Comparison of ENCODE assay signal across 13 mouse cellular contexts in genomic region chr4:154781391-154781790, GRCm38 (mm10). TPM values are rescaled to one million over a fixed set of nuclear protein-coding genes. Genes with fewer than 3 reads are reported as not detected.
DNase-seq lines count a peak whose midpoint lies in the region; ATAC-seq lines count a peak whose summit lies in the region.
"Had no signal": no experiment of that assay in that cellular context is flagged by ENCODE, and none has a peak within 500 bp of the region (broad histone marks: within the 10 kb centered on the region; RNA-seq: fewer than 3 reads in every experiment).

No protein-coding gene starts in this region.

- no peak overlapping the region for H3K4me2 ChIP-seq in forebrain, embryonic 11.5 days (ENCODE audit: low read depth, low read length, severe bottlenecking)
- no peak overlapping the region for H3K4me2 ChIP-seq in forebrain, embryonic 16.5 days (ENCODE audit: low read length)
- H3K4me2 ChIP-seq in kidney, embryonic 15.5 days: peak overlapping the region; percentile 19; the same call in 1 of the 2 replicates
- no peak overlapping the region for H3K4me2 ChIP-seq in neural tube, embryonic 11.5 days (ENCODE audit: low read depth)
- H3K4me2 ChIP-seq: heart, embryonic 11.5 days; stomach, embryonic 15.5 days had no signal

- no peaks in the 10 kb centered on the region for H3K4me1 ChIP-seq in forebrain, embryonic 11.5 days (replicated peaks; ENCODE audit: control insufficient read depth, insufficient read depth, low read length)
- H3K4me1 ChIP-seq in forebrain, embryonic 16.5 days (replicated peaks; ENCODE audit: control insufficient read depth, insufficient read depth, low read length): no peaks in the 10 kb centered on the region
- H3K4me1 ChIP-seq in embryonic facial prominence, embryonic 10.5 days: peaks cover 47% of the 10 kb centered on the region
- H3K4me1 ChIP-seq in kidney, embryonic 15.5 days: peaks cover 47% of the 10 kb centered on the region
- peaks cover 18% of the 10 kb centered on the region for H3K4me1 ChIP-seq in neural tube, embryonic 11.5 days (ENCODE audit: control insufficient read depth, insufficient read depth, low read length)

- no peak for ATAC-seq in forebrain, embryonic 11.5 days (replicated peaks; ENCODE audit: low FRiP score)
- no peak for ATAC-seq in forebrain, embryonic 16.5 days
- ATAC-seq in kidney, embryonic 15.5 days (replicated peaks; ENCODE audit: low FRiP score): peak; percentile 72
- peak; percentile 83 for ATAC-seq in neural tube, embryonic 11.5 days (ENCODE audit: insufficient read depth, low FRiP score, low TSS enrichment)

- no peak overlapping the region for H3K9ac ChIP-seq in forebrain, embryonic 11.5 days (ENCODE audit: low read length)
- H3K9ac ChIP-seq in forebrain, embryonic 16.5 days (replicated peaks; ENCODE audit: low read depth, low read length): no peak overlapping the region
- H3K9ac ChIP-seq in kidney, embryonic 15.5 days: no peak overlapping the region
- no peak overlapping the region for H3K9ac ChIP-seq in neural tube, embryonic 11.5 days (ENCODE audit: low read length)
- H3K9ac ChIP-seq: stomach, embryonic 15.5 days had no signal

- 34% methylated on average over 11 of the region's 11 CpGs for WGBS in forebrain, embryonic 11.5 days
- 30% methylated on average over 11 of the region's 11 CpGs for WGBS in forebrain, embryonic 16.5 days
- WGBS in embryonic facial prominence, embryonic 10.5 days: 33% methylated on average over 11 of the region's 11 CpGs
- 1% methylated on average over 11 of the region's 11 CpGs for WGBS in kidney, embryonic 15.5 days
- WGBS in neural tube, embryonic 11.5 days: 25% methylated on average over 11 of the region's 11 CpGs

- H3K27ac ChIP-seq in forebrain, embryonic 11.5 days (ENCODE audit: low read depth, low read length): no peak overlapping the region
- no peak overlapping the region for H3K27ac ChIP-seq in forebrain, embryonic 16.5 days (ENCODE audit: low read length)
- H3K27ac ChIP-seq in embryonic facial prominence, embryonic 10.5 days (replicated peaks): peak overlapping the region; percentile 55
- H3K27ac ChIP-seq in kidney, embryonic 15.5 days: peak overlapping the region; percentile 79
- H3K27ac ChIP-seq in neural tube, embryonic 11.5 days (ENCODE audit: low read depth, low read length): peak overlapping the region; percentile 53
- H3K27ac ChIP-seq: stomach, embryonic 15.5 days had no signal

- no peak overlapping the region for H3K4me3 ChIP-seq in forebrain, embryonic 11.5 days (ENCODE audit: low read depth, low read length)
- no peak overlapping the region for H3K4me3 ChIP-seq in forebrain, embryonic 16.5 days (replicated peaks; ENCODE audit: low read length)
- H3K4me3 ChIP-seq in embryonic facial prominence, embryonic 10.5 days: no peak overlapping the region
- no peak overlapping the region for H3K4me3 ChIP-seq in kidney, embryonic 15.5 days (replicated peaks)
- H3K4me3 ChIP-seq in neural tube, embryonic 11.5 days (ENCODE audit: low read depth, low read length): no peak overlapping the region
- H3K4me3 ChIP-seq: stomach, embryonic 15.5 days had no signal

- DNase-seq in forebrain, embryonic 11.5 days (ENCODE audit: low spot score): peak; percentile 63
- DNase-seq in embryonic facial prominence, embryonic 10.5 days (ENCODE audit: low spot score): peak; percentile 61
- peak; percentile 74 for DNase-seq in neural tube, embryonic 11.5 days (ENCODE audit: low spot score)
- DNase-seq in frontal cortex, postnatal 36 days (ENCODE audit: low spot score in 2 of 2): no peak
- DNase-seq in right cerebral cortex, postnatal 25 days: no peak
- DNase-seq in urinary bladder, postnatal 10 days (ENCODE audit: low spot score): no peak
- DNase-seq: B cell, adult 2 months; cerebellum, postnatal 25 days; lung, postnatal 36 days had no signal

- no peaks in the 10 kb centered on the region for H3K36me3 ChIP-seq in forebrain, embryonic 11.5 days (ENCODE audit: control insufficient read depth, insufficient read depth, low read length)
- H3K36me3 ChIP-seq in forebrain, embryonic 16.5 days (ENCODE audit: control insufficient read depth, insufficient read depth): no peaks in the 10 kb centered on the region
- H3K36me3 ChIP-seq in embryonic facial prominence, embryonic 10.5 days (replicated peaks): no peaks in the 10 kb centered on the region
- H3K36me3 ChIP-seq in kidney, embryonic 15.5 days: no peaks in the 10 kb centered on the region
- no peaks in the 10 kb centered on the region for H3K36me3 ChIP-seq in neural tube, embryonic 11.5 days (ENCODE audit: control insufficient read depth, insufficient read depth, low read length)
- H3K36me3 ChIP-seq: stomach, embryonic 15.5 days had no signal

- H3K27me3 ChIP-seq in forebrain, embryonic 11.5 days (ENCODE audit: control insufficient read depth, insufficient read depth, low read length): no peaks in the 10 kb centered on the region; the same call in 1 of the 2 replicates
- H3K27me3 ChIP-seq in forebrain, embryonic 16.5 days (replicated peaks; ENCODE audit: control insufficient read depth, insufficient read depth, low read length): no peaks in the 10 kb centered on the region
- peaks cover 37% of the 10 kb centered on the region for H3K27me3 ChIP-seq in embryonic facial prominence, embryonic 10.5 days (replicated peaks; ENCODE audit: low read depth, poor library complexity, severe bottlenecking)
- peaks cover 42% of the 10 kb centered on the region for H3K27me3 ChIP-seq in kidney, embryonic 15.5 days
- H3K27me3 ChIP-seq in neural tube, embryonic 11.5 days (ENCODE audit: control insufficient read depth, insufficient read depth, low read length): no peaks in the 10 kb centered on the region
- H3K27me3 ChIP-seq: stomach, embryonic 15.5 days had no signal

- no peaks in the 10 kb centered on the region for H3K9me3 ChIP-seq in forebrain, embryonic 11.5 days (ENCODE audit: control insufficient read depth, low read length)
- H3K9me3 ChIP-seq in forebrain, embryonic 16.5 days (ENCODE audit: control insufficient read depth, low read length): no peaks in the 10 kb centered on the region
- H3K9me3 ChIP-seq in embryonic facial prominence, embryonic 10.5 days: no peaks in the 10 kb centered on the region
- no peaks in the 10 kb centered on the region for H3K9me3 ChIP-seq in kidney, embryonic 15.5 days (replicated peaks)
- no peaks in the 10 kb centered on the region for H3K9me3 ChIP-seq in neural tube, embryonic 11.5 days (ENCODE audit: control insufficient read depth, low read length)
- H3K9me3 ChIP-seq: stomach, embryonic 15.5 days had no signal

RNA-seq across cellular contexts. Expression of gene Ttc34, which starts 55.9 kb away (rescaled TPM):
- 0.11 and 0.20 TPM in 2 replicates for polyA plus RNA-seq in forebrain, embryonic 11.5 days (2014; fragmentation: Nextera tagmentation; extraction: Ambion mirVana)
- polyA plus RNA-seq in forebrain, embryonic 16.5 days (2015; fragmentation: Nextera tagmentation; extraction: Ambion mirVana): 1.7 and 2.1 TPM in 2 replicates
- polyA plus RNA-seq in embryonic facial prominence, embryonic 10.5 days (2016; fragmentation: Nextera tagmentation; extraction: Ambion mirVana): 0.25 and 0.45 TPM in 2 replicates
- polyA plus RNA-seq in kidney, embryonic 15.5 days (2015; fragmentation: Nextera tagmentation; extraction: Ambion mirVana): 0.18 and 0.99 TPM in 2 replicates
- polyA plus RNA-seq in neural tube, embryonic 11.5 days (2014; fragmentation: Nextera tagmentation; extraction: Ambion mirVana): 0.38 and 0.39 TPM in 2 replicates

Comparison
In these comparisons a context has a peak if more than half of its experiments do, and no peak if none do; other contexts are left out.
1. ATAC-seq: peak in kidney, embryonic 15.5 days (single experiment) and neural tube, embryonic 11.5 days (single experiment); none in forebrain, embryonic 11.5 days (single experiment) and forebrain, embryonic 16.5 days (single experiment).
2. DNase-seq: peak in forebrain, embryonic 11.5 days (single experiment), embryonic facial prominence, embryonic 10.5 days (single experiment) and neural tube, embryonic 11.5 days (single experiment); none in frontal cortex, postnatal 36 days (0 of 2), right cerebral cortex, postnatal 25 days (single experiment) and urinary bladder, postnatal 10 days (single experiment).
3. H3K27ac ChIP-seq: peak in embryonic facial prominence, embryonic 10.5 days (single experiment), kidney, embryonic 15.5 days (single experiment) and neural tube, embryonic 11.5 days (single experiment); none in forebrain, embryonic 11.5 days (single experiment) and forebrain, embryonic 16.5 days (single experiment).